Mouse (Mus musculus) G1E (cell line): ENCODE results near the gene Tenm2.

Experiments
- CTCF ChIP-seq: IDR thresholded peaks from 2 replicates; pipeline ENCODE4 v1.5.1; 2012; ENCODE audit warnings: low read depth, low read length, inconsistent platforms, mixed read lengths
- GATA2 ChIP-seq: IDR thresholded peaks from 2 replicates; pipeline ENCODE4 v1.6.1; 2012; ENCODE audit warnings: low read depth, low read length, inconsistent platforms, borderline replicate concordance

DNA sequence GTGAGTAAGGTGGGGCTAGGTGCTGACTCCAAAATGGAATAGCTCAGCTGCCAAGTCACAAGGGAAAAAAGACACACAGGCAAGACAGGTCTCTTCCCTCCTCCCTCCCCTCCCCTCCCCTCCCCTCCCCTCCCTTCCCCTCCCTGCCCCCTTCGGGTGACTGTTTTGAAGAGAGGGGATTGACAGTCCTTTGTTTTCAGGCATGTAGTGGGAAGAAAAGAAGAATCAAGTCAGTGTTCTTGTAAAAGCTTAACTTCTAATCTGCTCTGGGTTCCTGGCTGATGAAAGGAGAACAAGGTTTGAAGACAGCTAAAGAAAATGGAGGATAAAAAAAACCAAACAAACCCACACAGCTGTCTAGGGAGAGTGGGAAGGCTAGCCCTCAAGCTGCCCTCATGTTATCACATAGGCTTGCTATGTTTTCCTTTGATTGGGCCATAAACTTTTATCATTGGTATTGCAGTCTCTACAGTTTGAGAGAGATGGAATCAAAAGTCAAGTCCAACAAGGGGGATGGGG is 1176.4 kb downstream of the Tenm2 start:
- TF ChIP-seq CTCF (no peak), GATA2 (no peak)
